ENCODE assay signal across 8 mouse cellular contexts in genomic region chr8:71521634-71522033, GRCm38 (mm10). TPM values are rescaled to one million over a fixed set of nuclear protein-coding genes. Genes with fewer than 3 reads are reported as not detected.
DNase-seq lines count a peak whose midpoint lies in the region; ATAC-seq lines count a peak whose summit lies in the region.

No protein-coding gene starts in this region.

- peak; percentile 89 for DNase-seq in 3134 (ENCODE audit: extremely low read depth, insufficient read length, low spot score)
- DNase-seq in adrenal gland, postnatal 25 days = peak; percentile 94
- DNase-seq in heart, adult 8-10 months (ENCODE audit: low spot score) = peak; percentile 96
- DNase-seq in kidney, adult 8-10 months = peak; percentile 91 to 95
- DNase-seq in spleen, adult 18-20 months = peak; percentile 85 to 94

- H3K36me3 ChIP-seq in embryonic facial prominence, embryonic 13.5 days = no peaks in the 10 kb centered on the region
- no peaks in the 10 kb centered on the region for H3K36me3 ChIP-seq in limb, embryonic 12.5 days
- H3K36me3 ChIP-seq in midbrain, embryonic 15.5 days (replicated peaks) = no peaks in the 10 kb centered on the region

- peaks cover 11% of the 10 kb centered on the region; the same call in 1 of the 2 replicates for H3K4me1 ChIP-seq in embryonic facial prominence, embryonic 13.5 days
- H3K4me1 ChIP-seq in limb, embryonic 12.5 days (replicated peaks) = peaks cover 10% of the 10 kb centered on the region; the same call in 1 of the 2 replicates
- H3K4me1 ChIP-seq in midbrain, embryonic 15.5 days = peaks cover 8% of the 10 kb centered on the region; the same call in 1 of the 2 replicates

- peak; percentile 54; the same call in 1 of the 2 replicates for ATAC-seq in embryonic facial prominence, embryonic 13.5 days (ENCODE audit: insufficient number of reproducible peaks, insufficient read depth, low FRiP score, low TSS enrichment, low read depth)
- peak; percentile 79; the same call in 1 of the 2 replicates for ATAC-seq in limb, embryonic 12.5 days (ENCODE audit: insufficient number of reproducible peaks, insufficient read depth, low FRiP score, low TSS enrichment, low read depth)
- peak; percentile 81 for ATAC-seq in midbrain, embryonic 15.5 days (replicated peaks)

- H3K27ac ChIP-seq in embryonic facial prominence, embryonic 13.5 days = no peak overlapping the region
- no peak overlapping the region for H3K27ac ChIP-seq in limb, embryonic 12.5 days
- no peak overlapping the region for H3K27ac ChIP-seq in midbrain, embryonic 15.5 days

- H3K4me2 ChIP-seq in embryonic facial prominence, embryonic 13.5 days = peak overlapping the region; percentile 44
- peak overlapping the region; percentile 35 for H3K4me2 ChIP-seq in limb, embryonic 12.5 days
- peak overlapping the region; percentile 32 for H3K4me2 ChIP-seq in midbrain, embryonic 15.5 days

- 0 out of 2 replicates have a peak overlapping the region, but pooled peaks have one; percentile 8 for H3K9ac ChIP-seq in embryonic facial prominence, embryonic 13.5 days
- no peak overlapping the region; the same call in 1 of the 2 replicates for H3K9ac ChIP-seq in limb, embryonic 12.5 days (replicated peaks)
- H3K9ac ChIP-seq in midbrain, embryonic 15.5 days = no peak overlapping the region

- peaks cover 38% of the 10 kb centered on the region for H3K27me3 ChIP-seq in embryonic facial prominence, embryonic 13.5 days
- peaks cover 45% of the 10 kb centered on the region for H3K27me3 ChIP-seq in limb, embryonic 12.5 days
- H3K27me3 ChIP-seq in midbrain, embryonic 15.5 days (replicated peaks) = peaks cover 27% of the 10 kb centered on the region

- H3K4me3 ChIP-seq in embryonic facial prominence, embryonic 13.5 days = peak overlapping the region; percentile 15
- H3K4me3 ChIP-seq in limb, embryonic 12.5 days (replicated peaks) = no peak overlapping the region
- H3K4me3 ChIP-seq in midbrain, embryonic 15.5 days = no peak overlapping the region

- WGBS in embryonic facial prominence, embryonic 13.5 days = 2% methylated on average over 17 of the region's 17 CpGs
- WGBS in limb, embryonic 12.5 days = 4% methylated on average over 17 of the region's 17 CpGs
- 5% methylated on average over 17 of the region's 17 CpGs for WGBS in midbrain, embryonic 15.5 days

- no peaks in the 10 kb centered on the region for H3K9me3 ChIP-seq in embryonic facial prominence, embryonic 13.5 days
- no peaks in the 10 kb centered on the region for H3K9me3 ChIP-seq in limb, embryonic 12.5 days
- no peaks in the 10 kb centered on the region for H3K9me3 ChIP-seq in midbrain, embryonic 15.5 days

RNA-seq across cellular contexts. Expression of gene Ccdc194, which starts 3.9 kb away (rescaled TPM):
- total RNA-seq in adrenal gland, postnatal 25 days (2021) = not detected in 2 replicates
- 0.77 and 1.1 TPM in 2 replicates for polyA plus RNA-seq in embryonic facial prominence, embryonic 13.5 days (2015; fragmentation: Nextera tagmentation; extraction: Ambion mirVana)
- not detected for total RNA-seq in heart, adult 8-10 months (2022)
- 0.25 and 0.49 TPM in 2 replicates for polyA plus RNA-seq in limb, embryonic 12.5 days (2016; fragmentation: Nextera tagmentation; extraction: Ambion mirVana)
- polyA plus RNA-seq in midbrain, embryonic 15.5 days (2015; fragmentation: Nextera tagmentation; extraction: Ambion mirVana) = 0.09 and 0.15 TPM in 2 replicates

RNA-seq across cellular contexts. Expression of gene Plvap, which starts 10.1 kb away (rescaled TPM):
- total RNA-seq in adrenal gland, postnatal 25 days (2021) = 167 and 192 TPM in 2 replicates
- polyA plus RNA-seq in embryonic facial prominence, embryonic 13.5 days (2015; fragmentation: Nextera tagmentation; extraction: Ambion mirVana) = 47.3 and 52.2 TPM in 2 replicates
- 10 to 100 TPM; 23.8 to 29.1 (median 27.0) TPM for total RNA-seq in heart, adult 8-10 months (2022)
- 59.2 and 62.5 TPM in 2 replicates for polyA plus RNA-seq in limb, embryonic 12.5 days (2016; fragmentation: Nextera tagmentation; extraction: Ambion mirVana)
- 5.2 and 5.6 TPM in 2 replicates for polyA plus RNA-seq in midbrain, embryonic 15.5 days (2015; fragmentation: Nextera tagmentation; extraction: Ambion mirVana)

RNA-seq across cellular contexts. Expression of gene Bst2, which starts 15.6 kb away (rescaled TPM):
- total RNA-seq in adrenal gland, postnatal 25 days (2021) = 66.0 and 70.2 TPM in 2 replicates
- polyA plus RNA-seq in embryonic facial prominence, embryonic 13.5 days (2015; fragmentation: Nextera tagmentation; extraction: Ambion mirVana) = 18.0 and 22.0 TPM in 2 replicates
- 10 to 100 TPM; 13.5 to 18.7 (median 14.2) TPM for total RNA-seq in heart, adult 8-10 months (2022)
- 8.1 and 11.3 TPM in 2 replicates for polyA plus RNA-seq in limb, embryonic 12.5 days (2016; fragmentation: Nextera tagmentation; extraction: Ambion mirVana)
- 11.5 and 18.0 TPM in 2 replicates for polyA plus RNA-seq in midbrain, embryonic 15.5 days (2015; fragmentation: Nextera tagmentation; extraction: Ambion mirVana)

RNA-seq across cellular contexts. Expression of gene Mvb12a, which starts 21.1 kb away (rescaled TPM):
- 62.3 and 73.7 TPM in 2 replicates for total RNA-seq in adrenal gland, postnatal 25 days (2021)
- polyA plus RNA-seq in embryonic facial prominence, embryonic 13.5 days (2015; fragmentation: Nextera tagmentation; extraction: Ambion mirVana) = 77.1 and 82.4 TPM in 2 replicates
- 10 to 100 TPM; 28.8 to 31.5 (median 29.1) TPM for total RNA-seq in heart, adult 8-10 months (2022)
- 64.3 and 69.1 TPM in 2 replicates for polyA plus RNA-seq in limb, embryonic 12.5 days (2016; fragmentation: Nextera tagmentation; extraction: Ambion mirVana)
- polyA plus RNA-seq in midbrain, embryonic 15.5 days (2015; fragmentation: Nextera tagmentation; extraction: Ambion mirVana) = 61.6 and 62.2 TPM in 2 replicates

RNA-seq across cellular contexts. Expression of gene Gtpbp3, which starts 33.7 kb away (rescaled TPM):
- total RNA-seq in adrenal gland, postnatal 25 days (2021) = 26.5 and 28.7 TPM in 2 replicates
- polyA plus RNA-seq in embryonic facial prominence, embryonic 13.5 days (2015; fragmentation: Nextera tagmentation; extraction: Ambion mirVana) = 22.4 and 23.5 TPM in 2 replicates
- 10 to 100 TPM; 17.5 to 22.2 (median 19.0) TPM for total RNA-seq in heart, adult 8-10 months (2022)
- 22.1 and 23.2 TPM in 2 replicates for polyA plus RNA-seq in limb, embryonic 12.5 days (2016; fragmentation: Nextera tagmentation; extraction: Ambion mirVana)
- polyA plus RNA-seq in midbrain, embryonic 15.5 days (2015; fragmentation: Nextera tagmentation; extraction: Ambion mirVana) = 12.0 and 13.9 TPM in 2 replicates
